Mouse (Mus musculus): ENCODE measurements around the gene Wsb2. TPM values are rescaled to one million over a fixed set of nuclear protein-coding genes. Genes with fewer than 3 reads are reported as not detected.

Gene Wsb2
- polyA plus RNA-seq, 1 experiment = 205 TPM

GRCm38 (mm10) chr5:117383198-117383597, 26.1 kb downstream of the Wsb2 start:
- Histone ChIP-seq H3K4me3 (ENCODE audit: insufficient read depth, low read depth, low read length) (no peak overlapping the region), H3K4me1 (ENCODE audit: control insufficient read depth, insufficient read depth, low read length) (no peaks in the 10 kb centered on the region), H3K27ac (ENCODE audit: insufficient read depth, low read depth, low read length) (no peak overlapping the region), H3K36me3 (ENCODE audit: control insufficient read depth, insufficient read depth, low read length) (no peaks in the 10 kb centered on the region), H3K27me3 (replicated peaks; ENCODE audit: control insufficient read depth, insufficient read depth, low read length) (no peaks in the 10 kb centered on the region)
- TF ChIP-seq CTCF (conservative IDR thresholded peaks at IDR 0.05; ENCODE audit: insufficient read depth, insufficient read length, low read depth, low read length) (no peak), POLR2A (IDR thresholded peaks at IDR 0.05; ENCODE audit: low read depth, low read length) (no peak)
- DNase-seq = no peak
- 57% methylated on average over 12 of the region's 12 CpGs for WGBS

GRCm38 (mm10) chr5:117388296-117388751, 31.2 kb downstream of the Wsb2 start:
- peak; percentile 44 for DNase-seq
- TF ChIP-seq POLR2A (IDR thresholded peaks at IDR 0.05; ENCODE audit: low read depth, low read length) (no peak), CTCF (conservative IDR thresholded peaks at IDR 0.05; ENCODE audit: insufficient read depth, insufficient read length, low read depth, low read length) (peak; percentile 36)
- H3K27me3 ChIP-seq (replicated peaks; ENCODE audit: control insufficient read depth, insufficient read depth, low read length) = no peaks in the 10 kb centered on the region
- H3K36me3 ChIP-seq (ENCODE audit: control insufficient read depth, insufficient read depth, low read length) = no peaks in the 10 kb centered on the region
- 6% methylated on average over 16 of the region's 16 CpGs for WGBS
- no peaks in the 10 kb centered on the region for H3K4me1 ChIP-seq (ENCODE audit: control insufficient read depth, insufficient read depth, low read length)
- H3K27ac ChIP-seq (ENCODE audit: insufficient read depth, low read depth, low read length) = no peak overlapping the region
- H3K4me3 ChIP-seq (ENCODE audit: insufficient read depth, low read depth, low read length) = peak overlapping the region; percentile 71

GRCm38 (mm10) chr5:117388877-117389276, 31.8 kb downstream of the Wsb2 start, which contains the start of gene Rfc5:
Rfc5 (minus strand) TSS chr5:117389047.
- Histone ChIP-seq H3K27me3 (replicated peaks; ENCODE audit: control insufficient read depth, insufficient read depth, low read length) (no peaks in the 10 kb centered on the region), H3K4me3 (ENCODE audit: insufficient read depth, low read depth, low read length) (peak within 1 kb of the TSS; percentile 71), H3K36me3 (ENCODE audit: control insufficient read depth, insufficient read depth, low read length) (no peaks in the 10 kb centered on the region), H3K4me1 (ENCODE audit: control insufficient read depth, insufficient read depth, low read length) (no peaks in the 10 kb centered on the region), H3K27ac (ENCODE audit: insufficient read depth, low read depth, low read length) (no peak within 1 kb of the TSS)
- TF ChIP-seq CTCF (conservative IDR thresholded peaks at IDR 0.05; ENCODE audit: insufficient read depth, insufficient read length, low read depth, low read length) (no peak), POLR2A (IDR thresholded peaks at IDR 0.05; ENCODE audit: low read depth, low read length) (no peak)
- peak; percentile 97 for DNase-seq
- whole genome bisulfite sequencing = 1% methylated on average over 44 of the region's 44 CpGs

- no peak for TF ChIP-seq CTCF (conservative IDR thresholded peaks at IDR 0.05; ENCODE audit: insufficient read depth, insufficient read length, low read depth, low read length)
- no peak for TF ChIP-seq POLR2A (IDR thresholded peaks at IDR 0.05; ENCODE audit: low read depth, low read length)
- Histone ChIP-seq H3K4me1 (ENCODE audit: control insufficient read depth, insufficient read depth, low read length) (no peaks in the 10 kb centered on the region), H3K4me3 (ENCODE audit: insufficient read depth, low read depth, low read length) (no peak overlapping the region), H3K36me3 (ENCODE audit: control insufficient read depth, insufficient read depth, low read length) (no peaks in the 10 kb centered on the region), H3K27ac (ENCODE audit: insufficient read depth, low read depth, low read length) (no peak overlapping the region), H3K27me3 (replicated peaks; ENCODE audit: control insufficient read depth, insufficient read depth, low read length) (no peaks in the 10 kb centered on the region)
- 90% methylated on average over 1 of the region's 1 CpGs for WGBS
- no peak for DNase-seq
Measured at GRCm38 (mm10) chr5:117390895-117391294, 33.8 kb downstream of the Wsb2 start.

- WGBS = 86% methylated on average over 5 of the region's 5 CpGs
- Histone ChIP-seq H3K4me1 (ENCODE audit: control insufficient read depth, insufficient read depth, low read length) (no peaks in the 10 kb centered on the region), H3K4me3 (ENCODE audit: insufficient read depth, low read depth, low read length) (no peak overlapping the region), H3K27ac (ENCODE audit: insufficient read depth, low read depth, low read length) (no peak overlapping the region), H3K27me3 (replicated peaks; ENCODE audit: control insufficient read depth, insufficient read depth, low read length) (no peaks in the 10 kb centered on the region), H3K36me3 (ENCODE audit: control insufficient read depth, insufficient read depth, low read length) (no peaks in the 10 kb centered on the region)
- no peak for DNase-seq
- TF ChIP-seq POLR2A (IDR thresholded peaks at IDR 0.05; ENCODE audit: low read depth, low read length) (no peak), CTCF (conservative IDR thresholded peaks at IDR 0.05; ENCODE audit: insufficient read depth, insufficient read length, low read depth, low read length) (no peak)
Measured at GRCm38 (mm10) chr5:117395834-117396233, 38.7 kb downstream of the Wsb2 start.

GRCm38 (mm10) chr5:117396596-117397014, 39.5 kb downstream of the Wsb2 start:
- no peak overlapping the region for H3K27ac ChIP-seq (ENCODE audit: insufficient read depth, low read depth, low read length)
- 67% methylated on average over 6 of the region's 6 CpGs for WGBS
- no peaks in the 10 kb centered on the region for H3K36me3 ChIP-seq (ENCODE audit: control insufficient read depth, insufficient read depth, low read length)
- peak; percentile 46 for DNase-seq
- no peak overlapping the region for H3K4me3 ChIP-seq (ENCODE audit: insufficient read depth, low read depth, low read length)
- TF ChIP-seq CTCF (conservative IDR thresholded peaks at IDR 0.05; ENCODE audit: insufficient read depth, insufficient read length, low read depth, low read length) = no peak
- TF ChIP-seq POLR2A (IDR thresholded peaks at IDR 0.05; ENCODE audit: low read depth, low read length) = no peak
- H3K27me3 ChIP-seq (replicated peaks; ENCODE audit: control insufficient read depth, insufficient read depth, low read length) = no peaks in the 10 kb centered on the region
- H3K4me1 ChIP-seq (ENCODE audit: control insufficient read depth, insufficient read depth, low read length) = no peaks in the 10 kb centered on the region

DNA sequence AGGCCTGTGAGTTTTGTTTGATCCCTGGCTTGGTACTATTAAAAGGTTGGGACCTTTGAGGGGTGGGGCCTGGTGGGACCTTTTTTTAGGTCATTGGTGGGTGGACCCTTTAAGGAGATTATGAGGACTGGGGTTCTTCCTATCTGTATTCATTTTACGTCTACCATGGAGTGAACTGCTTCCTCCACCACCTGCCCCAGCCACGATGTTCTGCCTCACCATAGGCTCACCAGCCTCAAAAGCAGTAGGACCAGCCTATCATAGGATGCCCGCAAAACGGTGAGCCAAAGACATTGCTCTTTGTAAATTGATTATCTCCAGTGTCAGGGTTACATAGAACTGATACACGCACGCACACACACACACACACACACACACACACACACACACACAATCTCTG, 40.3 kb downstream of the Wsb2 start:
- TF ChIP-seq CTCF (conservative IDR thresholded peaks at IDR 0.05; ENCODE audit: insufficient read depth, insufficient read length, low read depth, low read length) (no peak), POLR2A (IDR thresholded peaks at IDR 0.05; ENCODE audit: low read depth, low read length) (no peak)
- Histone ChIP-seq H3K27ac (ENCODE audit: insufficient read depth, low read depth, low read length) (no peak overlapping the region), H3K27me3 (replicated peaks; ENCODE audit: control insufficient read depth, insufficient read depth, low read length) (no peaks in the 10 kb centered on the region), H3K36me3 (ENCODE audit: control insufficient read depth, insufficient read depth, low read length) (no peaks in the 10 kb centered on the region), H3K4me1 (ENCODE audit: control insufficient read depth, insufficient read depth, low read length) (no peaks in the 10 kb centered on the region), H3K4me3 (ENCODE audit: insufficient read depth, low read depth, low read length) (no peak overlapping the region)
- DNase-seq = no peak
- WGBS = 84% methylated on average over 6 of the region's 6 CpGs
